Mouse (Mus musculus): ENCODE results near the gene Ms4a4b.
"Not testable (repeated sequence)": the region's sequence is repeated elsewhere in the genome, so short reads cannot be mapped to it uniquely, and the experiment has no call there.

Ms4a4b gene

DNA sequence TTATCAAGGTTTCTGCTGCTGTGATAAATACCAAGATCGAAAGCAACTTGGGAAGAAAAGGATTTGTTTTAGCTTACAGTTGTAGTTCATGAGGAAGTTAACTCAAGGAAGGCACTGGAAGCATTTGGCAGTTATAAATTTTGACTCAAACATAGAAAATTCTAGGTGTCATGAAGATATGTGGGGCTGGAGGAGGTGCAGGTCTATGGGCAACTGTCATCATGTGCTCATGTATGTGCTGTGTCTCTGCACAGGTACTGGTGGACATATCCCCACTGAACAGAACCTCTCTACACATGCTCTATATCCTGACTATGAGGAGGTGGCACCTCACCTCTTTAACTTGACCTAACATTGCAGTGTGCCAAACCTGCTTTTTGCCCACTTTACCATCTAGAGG is 43.2 kb downstream of the Ms4a4b start:
- DNase-seq (ENCODE audit: low spot score), result no peak

DNA sequence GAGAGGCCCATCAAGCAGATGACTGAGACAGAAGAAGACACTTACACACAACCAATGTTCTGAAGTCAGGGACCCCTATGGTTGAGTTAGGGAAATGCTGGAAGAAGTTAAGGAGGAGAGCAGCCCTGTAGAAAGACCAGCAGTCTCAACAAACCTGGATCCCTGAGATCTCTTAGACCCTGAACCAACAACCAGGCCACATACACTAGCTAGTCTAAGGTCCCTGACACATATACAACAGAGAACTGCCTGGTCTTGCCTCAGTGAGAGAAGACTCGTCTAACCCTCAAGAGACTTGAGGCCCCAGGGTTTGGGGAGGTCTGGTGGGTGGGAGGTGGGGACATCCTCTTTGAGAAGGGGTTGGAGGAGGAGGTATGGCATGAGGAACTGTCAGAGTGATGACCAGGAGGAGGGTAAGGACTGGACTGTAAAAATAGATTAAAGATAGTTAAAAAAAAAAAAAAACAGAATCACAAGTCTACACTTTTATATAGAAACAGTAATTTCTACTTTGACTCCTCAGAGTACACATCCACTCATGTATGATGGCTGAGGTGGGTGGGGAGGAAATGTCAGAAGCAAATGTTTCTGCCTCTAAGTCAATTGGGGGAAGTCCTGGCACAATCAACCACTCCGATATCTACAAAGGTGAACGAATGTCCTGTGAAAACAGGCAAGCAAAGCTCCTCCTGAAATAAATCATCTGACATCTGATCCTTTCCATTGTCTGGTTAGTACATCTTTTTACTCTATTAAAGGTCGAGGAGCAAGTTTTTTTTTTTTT is 48.2 kb downstream of the Ms4a4b start:
- no peak for DNase-seq (ENCODE audit: low spot score)

DNA sequence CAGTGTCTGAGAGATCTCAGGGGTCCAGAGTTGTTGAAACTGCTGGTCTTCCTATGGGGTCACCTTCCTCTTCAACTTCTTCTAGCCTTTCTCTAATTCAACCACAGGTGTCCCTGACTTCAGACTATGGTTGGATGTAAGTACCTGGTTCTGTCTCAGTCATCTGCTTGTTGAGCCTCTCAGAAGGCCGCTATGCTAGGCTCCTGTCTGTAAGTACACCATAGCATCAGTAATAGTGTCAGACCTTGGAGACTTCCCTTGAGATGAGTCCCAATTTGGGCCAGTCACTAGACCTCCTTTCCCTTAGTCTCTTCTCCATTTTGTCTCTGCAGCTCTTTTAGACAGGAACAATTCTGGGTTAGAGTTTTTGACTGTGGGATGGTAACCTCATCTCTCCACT is 49.3 kb downstream of the Ms4a4b start:
- no peak for DNase-seq (ENCODE audit: low spot score)

DNA sequence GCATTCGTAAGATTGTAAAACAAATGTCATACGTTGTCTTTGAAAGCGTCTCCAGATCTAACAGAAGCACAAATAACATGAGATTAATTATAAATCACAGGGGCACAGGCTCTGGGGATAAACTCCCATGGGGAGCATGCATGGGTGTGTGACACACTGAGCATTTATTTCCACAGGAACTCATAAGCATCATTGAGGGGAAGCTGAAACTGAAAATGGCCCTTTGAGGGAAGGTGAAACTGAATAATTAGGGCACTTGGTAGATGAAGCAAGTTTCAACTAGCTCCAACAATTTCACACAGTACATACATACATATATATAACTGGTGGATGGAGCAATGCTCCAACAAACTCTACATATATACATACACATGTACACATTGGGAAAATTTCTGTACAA is 51.2 kb downstream of the Ms4a4b start:
- no peak for DNase-seq (ENCODE audit: low spot score)

DNA sequence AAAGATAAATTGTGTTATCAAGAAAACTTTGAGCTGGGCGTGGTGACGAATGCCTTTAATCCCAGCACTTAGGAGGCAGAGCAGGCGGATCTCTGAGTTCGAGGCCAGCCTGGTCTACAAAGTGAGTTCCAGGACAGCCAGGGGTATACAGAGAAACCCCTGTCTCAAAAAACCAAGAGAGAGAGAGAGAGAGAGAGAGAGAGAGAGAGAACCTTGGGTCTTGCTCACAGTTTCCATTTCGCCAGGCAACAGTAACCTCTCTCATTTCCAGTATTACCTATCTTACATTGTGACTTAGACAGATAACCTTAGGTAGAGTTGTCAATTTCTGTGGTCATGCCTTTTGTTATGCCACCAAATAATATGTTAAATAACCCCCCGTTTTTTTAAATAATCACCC is 53.0 kb downstream of the Ms4a4b start:
- no peak for DNase-seq (ENCODE audit: low spot score)

DNA sequence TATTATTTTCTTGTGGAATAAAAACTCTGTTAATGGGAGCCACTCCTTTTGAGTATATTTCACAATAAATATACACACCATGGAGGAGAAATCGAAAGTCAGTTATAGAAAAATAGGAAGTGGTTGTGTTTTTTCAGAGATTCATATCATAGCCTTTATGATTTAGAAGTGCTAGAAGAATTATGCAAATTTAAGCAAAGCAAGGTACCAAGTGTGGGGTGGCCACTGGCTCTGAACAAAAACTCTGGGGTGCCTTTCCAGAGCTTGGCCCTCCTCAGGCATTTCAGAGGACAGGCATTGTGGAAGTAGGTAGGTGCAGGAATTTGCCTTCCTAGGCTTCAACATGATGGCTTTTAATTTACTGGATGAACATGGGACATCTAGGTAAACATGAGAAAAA is 53.9 kb downstream of the Ms4a4b start:
- not testable (repeated sequence) for DNase-seq (ENCODE audit: low spot score)

DNA sequence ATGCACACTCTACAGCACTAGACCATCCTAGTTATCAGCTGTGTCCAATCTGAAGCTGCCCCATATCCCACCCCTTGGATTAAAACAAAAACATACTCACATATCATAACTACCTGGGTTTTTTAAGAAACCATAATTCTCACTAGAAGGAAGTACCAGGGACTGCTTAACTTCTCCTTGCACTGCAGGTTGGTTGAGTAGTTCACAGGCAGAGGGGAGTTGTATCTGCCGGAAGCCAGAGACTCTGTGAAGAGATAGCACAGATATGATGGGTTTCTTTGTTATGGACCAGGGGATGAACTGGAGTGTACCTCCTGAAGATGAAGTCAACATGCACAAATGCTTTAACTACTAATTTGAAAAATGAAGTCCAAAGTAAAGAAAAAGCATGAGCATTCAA is 57.4 kb downstream of the Ms4a4b start:
- DNase-seq (ENCODE audit: low spot score), result no peak

DNA sequence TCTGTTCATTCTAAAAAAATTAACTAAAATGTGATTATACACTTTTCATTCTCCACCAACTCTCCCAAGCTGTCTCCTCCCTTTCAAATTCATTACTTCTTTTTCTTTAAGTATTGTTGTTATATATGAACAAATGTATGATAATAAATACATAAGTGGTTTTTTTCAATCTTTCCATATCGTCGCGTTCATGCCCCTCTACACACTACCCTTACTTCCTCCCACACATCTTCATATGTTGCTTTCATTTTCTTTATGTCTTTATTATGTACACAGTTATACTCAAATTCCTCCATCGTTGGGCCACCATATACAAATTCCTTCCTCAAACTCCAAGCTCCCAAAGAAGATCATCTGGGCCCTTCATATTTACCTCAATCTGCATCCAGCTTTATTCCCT is 58.0 kb downstream of the Ms4a4b start:
- DNase-seq (ENCODE audit: low spot score), result no peak

DNA sequence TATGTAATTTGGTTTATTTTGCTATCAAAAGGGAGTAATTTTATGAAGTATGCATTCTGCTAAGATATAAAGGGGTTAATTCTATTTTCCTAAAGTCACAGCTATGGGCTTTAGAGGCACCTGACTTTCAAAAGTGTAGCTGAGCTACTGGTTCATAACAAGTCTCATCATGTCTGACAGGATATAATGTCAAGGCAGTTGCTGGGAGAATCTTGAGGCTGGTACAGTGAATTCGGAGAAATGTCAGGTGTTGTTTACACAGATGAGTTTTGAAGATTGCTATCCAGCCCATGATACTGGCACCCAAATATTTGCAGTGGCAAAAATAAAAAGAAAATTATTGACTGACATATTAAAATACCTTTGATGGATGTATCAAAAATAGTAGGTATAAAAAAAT is 61.5 kb downstream of the Ms4a4b start:
- no peak for DNase-seq (ENCODE audit: low spot score)

DNA sequence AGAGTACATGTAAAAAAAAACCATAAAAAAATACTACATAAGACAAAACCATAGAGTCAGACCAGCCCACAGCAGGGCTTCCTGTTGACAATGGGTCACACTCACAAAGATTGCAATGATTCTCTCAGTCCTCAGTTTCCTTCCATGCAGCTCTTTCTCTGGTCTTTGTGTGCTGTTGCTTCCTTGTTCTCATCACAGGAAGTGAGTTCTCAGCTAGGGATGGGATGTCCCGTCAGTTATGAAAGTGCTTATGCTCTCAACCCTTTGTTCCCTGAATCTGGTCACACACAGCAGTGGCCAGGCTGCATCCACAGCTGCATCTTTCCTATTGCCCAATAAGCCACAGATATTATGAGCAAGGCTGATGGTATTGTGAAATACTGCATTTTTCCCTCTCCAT is 70.1 kb downstream of the Ms4a4b start:
- no peak for DNase-seq (ENCODE audit: low spot score)

DNA sequence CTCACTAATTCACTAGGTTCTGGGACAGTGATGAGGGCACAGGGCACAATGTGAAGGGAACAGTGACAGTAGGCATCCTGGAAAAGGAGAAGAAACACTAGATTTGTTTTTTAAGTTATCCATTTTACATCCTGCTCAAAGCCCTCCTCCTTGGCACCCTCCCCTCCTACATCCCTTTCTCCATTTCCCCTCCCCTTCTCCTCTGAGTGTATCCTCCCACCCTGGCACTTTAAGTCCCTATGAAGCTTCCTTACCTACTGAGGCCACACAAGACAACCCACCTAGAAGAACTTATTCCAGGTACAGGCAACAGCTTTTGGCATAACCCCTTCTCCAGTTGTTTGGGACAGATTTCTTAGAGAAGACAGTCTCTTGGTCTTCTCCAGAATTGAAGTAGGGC is 72.9 kb downstream of the Ms4a4b start, which contains the start of gene Ms4a6b:
TSS of gene Ms4a6b (plus strand) at position 267 of the 400 bp plus-strand sequence.
- no peak for DNase-seq (ENCODE audit: low spot score)
